Mouse (Mus musculus): Measurements from ENCODE around the gene Tmem219.
A peak's percentile ranks its signal among the peaks of the same experiment; 100 is the strongest.

- TF ChIP-seq POLR2A (IDR thresholded peaks at IDR 0.05; ENCODE audit: borderline replicate concordance, control insufficient read depth, low read depth, low read length) (peak; percentile 65; the same call in 1 of the 2 replicates), CTCF (IDR thresholded peaks at IDR 0.05; ENCODE audit: control insufficient read depth, insufficient read depth, low read length) (no peak)
Observed at GRCm38 (mm10) chr7:126862147-126862784, 60.5 kb downstream of the Tmem219 start, which contains the start of gene Ino80e.

Measured in bone marrow, adult 2 months (tissue).